Mouse (Mus musculus): ENCODE measurements around the gene Tbc1d10c. TPM values are rescaled to one million over a fixed set of nuclear protein-coding genes. Genes with fewer than 3 reads are reported as not detected.
A peak's percentile ranks its signal among the peaks of the same experiment; 100 is the strongest.

Gene Tbc1d10c
- polyA plus RNA-seq, 1 experiment, result 21.9 TPM

GRCm38 (mm10) chr19:4144550-4145498 lies 46.3 kb downstream of the Tbc1d10c start:
- Histone ChIP-seq H3K4me3 (ENCODE audit: low read depth, low read length) (no peak overlapping the region), H3K36me3 (ENCODE audit: control insufficient read depth, insufficient read depth, low read length) (peaks cover under 1% of the 10 kb centered on the region), H3K4me1 (ENCODE audit: control insufficient read depth, insufficient read depth, insufficient read length, low read length) (peaks cover 5% of the 10 kb centered on the region), H3K27me3 (ENCODE audit: control insufficient read depth, insufficient read depth, low read length) (no peaks in the 10 kb centered on the region), H3K27ac (ENCODE audit: insufficient read depth, low read depth, low read length) (peak overlapping the region; percentile 1; the same call in 1 of the 2 replicates)
- 73% methylated on average over 16 of the region's 16 CpGs for whole genome bisulfite sequencing
- TF ChIP-seq POLR2A (IDR thresholded peaks at IDR 0.05; ENCODE audit: low read depth, low read length), result no peak

DNA sequence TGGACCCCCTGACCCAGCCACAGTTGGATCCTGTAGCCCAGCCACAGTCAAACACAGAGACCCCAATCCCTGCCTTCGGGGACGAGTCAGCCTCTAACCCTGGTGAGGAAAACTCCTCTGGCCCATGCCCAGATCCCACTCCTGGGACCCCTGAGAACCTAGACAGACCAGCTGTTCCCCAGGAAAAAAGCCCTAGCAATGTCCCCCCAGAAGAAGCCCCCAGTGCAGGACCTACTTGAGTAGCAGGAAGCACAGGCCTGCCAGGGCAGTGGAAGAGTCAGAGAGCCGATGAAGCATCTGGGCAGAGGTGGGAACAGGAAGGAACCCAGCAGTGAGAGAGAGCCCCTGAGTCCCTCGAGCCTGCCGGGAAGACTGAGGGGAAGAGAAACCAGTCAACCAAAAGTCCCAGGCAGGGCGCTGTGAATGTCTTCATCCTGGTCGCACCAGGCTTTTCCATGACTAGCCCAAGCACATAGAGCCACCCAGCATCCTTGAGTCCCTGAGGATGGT lies 47.3 kb downstream of the Tbc1d10c start, which contains the start of gene Cabp4:
Gene Cabp4 (minus strand): TSS at position 275 of the 510 bp plus-strand sequence.
- H3K27ac ChIP-seq (ENCODE audit: insufficient read depth, low read depth, low read length), result peak within 1 kb of the TSS; percentile 1; the same call in 1 of the 2 replicates
- WGBS, result 80% methylated on average over 7 of the region's 7 CpGs
- H3K4me3 ChIP-seq (ENCODE audit: low read depth, low read length), result 0 out of 2 replicates have a peak within 1 kb of the TSS, but pooled peaks have one; percentile 4
- no peaks in the 10 kb centered on the region for H3K27me3 ChIP-seq (ENCODE audit: control insufficient read depth, insufficient read depth, low read length)
- TF ChIP-seq CTCF (IDR thresholded peaks at IDR 0.05; ENCODE audit: extremely low read depth, insufficient read length, insufficient replicate concordance, low read depth, low read length), result no peak
- no peak for TF ChIP-seq POLR2A (IDR thresholded peaks at IDR 0.05; ENCODE audit: low read depth, low read length)
- no peaks in the 10 kb centered on the region for H3K36me3 ChIP-seq (ENCODE audit: control insufficient read depth, insufficient read depth, low read length)
- H3K4me1 ChIP-seq (ENCODE audit: control insufficient read depth, insufficient read depth, insufficient read length, low read length), result no peaks in the 10 kb centered on the region; the same call in 1 of the 2 replicates

- H3K27ac ChIP-seq (ENCODE audit: insufficient read depth, low read depth, low read length), result no peak overlapping the region
- 85% methylated on average over 18 of the region's 18 CpGs for WGBS
Observed at GRCm38 (mm10) chr19:4142416-4143173, 48.5 kb downstream of the Tbc1d10c start.

DNA sequence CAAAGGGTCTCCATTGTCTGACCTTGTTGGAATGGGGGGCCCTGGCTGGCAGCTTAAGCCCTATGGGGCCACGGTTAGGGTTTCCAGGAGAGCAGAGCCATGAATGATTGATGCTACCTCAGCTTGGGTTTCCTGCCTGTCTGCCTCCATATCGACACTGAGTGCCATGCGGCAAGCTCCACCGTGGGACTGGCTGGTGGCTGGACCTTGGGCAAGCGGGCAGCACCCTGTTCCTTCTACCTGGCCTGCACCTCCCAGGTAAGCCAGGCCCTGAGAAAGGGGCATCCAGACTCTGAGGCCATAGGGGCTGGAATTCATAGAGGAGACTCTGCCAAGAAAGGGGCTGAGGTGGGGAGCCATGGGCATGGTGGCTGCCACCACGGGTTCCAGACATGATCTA lies 50.9 kb downstream of the Tbc1d10c start:
- H3K27me3 ChIP-seq (ENCODE audit: control insufficient read depth, insufficient read depth, low read length), result no peaks in the 10 kb centered on the region
- TF ChIP-seq CTCF (IDR thresholded peaks at IDR 0.05; ENCODE audit: extremely low read depth, insufficient read length, insufficient replicate concordance, low read depth, low read length) (no peak), POLR2A (IDR thresholded peaks at IDR 0.05; ENCODE audit: low read depth, low read length) (no peak)
- H3K36me3 ChIP-seq (ENCODE audit: control insufficient read depth, insufficient read depth, low read length), result no peaks in the 10 kb centered on the region
- H3K27ac ChIP-seq (ENCODE audit: insufficient read depth, low read depth, low read length), result no peak overlapping the region
- 80% methylated on average over 6 of the region's 6 CpGs for WGBS
- H3K4me3 ChIP-seq (ENCODE audit: low read depth, low read length), result no peak overlapping the region
- H3K4me1 ChIP-seq (ENCODE audit: control insufficient read depth, insufficient read depth, insufficient read length, low read length), result no peaks in the 10 kb centered on the region; the same call in 1 of the 2 replicates

More at GRCm38 (mm10) chr19:4142416-4143173, 48.5 kb downstream of the Tbc1d10c start:
- no peak overlapping the region for H3K4me3 ChIP-seq (ENCODE audit: low read depth, low read length)
- no peaks in the 10 kb centered on the region; the same call in 1 of the 2 replicates for H3K4me1 ChIP-seq (ENCODE audit: control insufficient read depth, insufficient read depth, insufficient read length, low read length)
- TF ChIP-seq POLR2A (IDR thresholded peaks at IDR 0.05; ENCODE audit: low read depth, low read length) (no peak), CTCF (IDR thresholded peaks at IDR 0.05; ENCODE audit: extremely low read depth, insufficient read length, insufficient replicate concordance, low read depth, low read length) (no peak)
- no peaks in the 10 kb centered on the region for H3K27me3 ChIP-seq (ENCODE audit: control insufficient read depth, insufficient read depth, low read length)
- H3K36me3 ChIP-seq (ENCODE audit: control insufficient read depth, insufficient read depth, low read length), result no peaks in the 10 kb centered on the region

DNA sequence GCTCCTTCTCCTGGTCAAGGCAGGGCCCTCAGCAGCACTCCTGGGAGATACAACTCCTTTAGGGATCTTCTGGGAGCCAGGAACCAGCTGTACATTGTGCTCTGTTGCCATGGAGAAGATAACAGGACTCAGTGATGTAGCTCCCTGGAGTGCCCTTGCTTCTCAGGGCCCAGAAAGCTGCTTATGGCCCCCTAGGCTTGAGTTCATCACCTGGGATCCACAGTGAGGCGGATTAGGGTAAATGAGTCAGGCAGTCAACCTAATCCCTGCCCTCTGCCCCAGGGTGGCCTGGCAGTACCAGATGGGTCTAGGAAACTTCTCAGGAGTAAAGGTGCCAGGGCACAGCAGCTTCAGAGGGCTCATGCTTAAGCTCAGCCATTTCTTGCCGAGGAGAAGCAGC lies 51.6 kb downstream of the Tbc1d10c start, which contains the start of gene Gpr152:
Gene Gpr152 (plus strand): TSS at position 342 of the 400 bp plus-strand sequence.
- Histone ChIP-seq H3K27ac (ENCODE audit: insufficient read depth, low read depth, low read length) (no peak within 1 kb of the TSS), H3K27me3 (ENCODE audit: control insufficient read depth, insufficient read depth, low read length) (no peaks in the 10 kb centered on the region), H3K36me3 (ENCODE audit: control insufficient read depth, insufficient read depth, low read length) (no peaks in the 10 kb centered on the region), H3K4me1 (ENCODE audit: control insufficient read depth, insufficient read depth, insufficient read length, low read length) (no peaks in the 10 kb centered on the region; the same call in 1 of the 2 replicates), H3K4me3 (ENCODE audit: low read depth, low read length) (no peak within 1 kb of the TSS)
- TF ChIP-seq POLR2A (IDR thresholded peaks at IDR 0.05; ENCODE audit: low read depth, low read length), result no peak
- TF ChIP-seq CTCF (IDR thresholded peaks at IDR 0.05; ENCODE audit: extremely low read depth, insufficient read length, insufficient replicate concordance, low read depth, low read length), result no peak
- 89% methylated on average over 2 of the region's 2 CpGs for WGBS

GRCm38 (mm10) chr19:4137913-4138312 lies 53.2 kb downstream of the Tbc1d10c start:
- Histone ChIP-seq H3K36me3 (ENCODE audit: control insufficient read depth, insufficient read depth, low read length) (peaks cover 2% of the 10 kb centered on the region; the same call in 1 of the 2 replicates), H3K4me3 (ENCODE audit: low read depth, low read length) (no peak overlapping the region), H3K27me3 (ENCODE audit: control insufficient read depth, insufficient read depth, low read length) (no peaks in the 10 kb centered on the region), H3K4me1 (ENCODE audit: control insufficient read depth, insufficient read depth, insufficient read length, low read length) (no peaks in the 10 kb centered on the region; the same call in 1 of the 2 replicates), H3K27ac (ENCODE audit: insufficient read depth, low read depth, low read length) (no peak overlapping the region)
- WGBS, result 63% methylated on average over 5 of the region's 5 CpGs
- TF ChIP-seq POLR2A (IDR thresholded peaks at IDR 0.05; ENCODE audit: low read depth, low read length) (no peak), CTCF (IDR thresholded peaks at IDR 0.05; ENCODE audit: extremely low read depth, insufficient read length, insufficient replicate concordance, low read depth, low read length) (no peak)
